Mouse (Mus musculus): ENCODE results near the gene Clec16a.

Gene Clec16a

DNA sequence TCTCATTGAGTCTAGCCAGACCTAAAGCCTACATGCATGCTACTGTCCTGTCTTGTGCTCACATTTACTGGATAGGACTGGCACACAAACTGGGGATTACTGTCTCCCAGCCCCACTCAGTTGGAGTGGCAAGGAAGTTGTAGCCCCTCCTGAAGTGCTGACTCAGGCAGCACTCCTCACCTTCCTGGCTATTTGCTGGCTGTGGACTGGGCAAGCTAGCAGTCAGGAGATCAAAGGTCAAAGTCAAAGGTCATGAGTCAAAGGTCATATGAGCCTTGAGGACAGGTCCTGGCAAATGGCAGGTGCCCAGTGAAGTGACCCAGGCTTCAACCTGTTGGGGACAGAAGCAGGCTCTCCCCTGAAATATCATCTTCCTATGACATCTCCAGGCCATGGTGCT, 99.1 kb downstream of the Clec16a start:
- no peak for DNase-seq (ENCODE audit: low read depth)

DNA sequence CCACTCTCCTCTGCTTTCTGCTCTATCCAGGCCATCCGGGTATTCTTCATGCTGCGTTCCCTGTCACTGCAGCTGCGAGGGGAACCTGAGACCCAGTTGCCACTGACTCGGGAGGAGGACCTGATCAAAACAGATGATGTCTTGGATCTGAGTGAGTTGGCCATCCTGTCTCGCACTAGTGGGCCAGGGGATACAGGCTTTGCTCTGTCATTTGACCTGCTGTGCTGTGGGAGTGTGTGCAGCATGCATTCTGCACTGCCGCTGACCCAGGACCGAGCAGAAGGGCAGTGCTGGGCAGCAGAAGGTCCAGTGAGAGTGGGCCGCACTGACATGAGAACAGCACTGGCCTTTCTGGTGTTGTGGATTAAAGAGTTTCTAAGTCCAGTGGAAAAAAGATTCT, 99.6 kb downstream of the Clec16a start:
- no peak for DNase-seq (ENCODE audit: low read depth)

DNA sequence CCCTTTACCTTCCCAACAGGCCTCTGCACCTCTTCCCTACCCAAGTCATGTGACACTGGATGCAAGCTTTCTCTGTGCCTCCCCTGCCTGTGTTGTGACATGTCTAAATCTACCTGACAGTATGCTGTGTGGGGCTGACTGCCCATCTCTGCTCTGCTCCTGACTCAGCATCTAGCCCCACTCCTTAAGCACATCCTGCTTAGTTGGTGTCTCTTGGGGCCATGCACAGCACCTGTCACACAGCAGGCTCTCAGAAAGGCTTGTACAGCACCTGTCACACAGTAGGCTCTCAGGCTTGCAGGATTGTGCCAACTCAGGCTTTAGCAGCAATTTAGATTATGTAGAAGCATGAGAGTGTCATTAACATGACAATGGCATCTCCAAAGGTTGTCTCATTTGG, 106.7 kb downstream of the Clec16a start:
- no peak for DNase-seq (ENCODE audit: low read depth)

DNA sequence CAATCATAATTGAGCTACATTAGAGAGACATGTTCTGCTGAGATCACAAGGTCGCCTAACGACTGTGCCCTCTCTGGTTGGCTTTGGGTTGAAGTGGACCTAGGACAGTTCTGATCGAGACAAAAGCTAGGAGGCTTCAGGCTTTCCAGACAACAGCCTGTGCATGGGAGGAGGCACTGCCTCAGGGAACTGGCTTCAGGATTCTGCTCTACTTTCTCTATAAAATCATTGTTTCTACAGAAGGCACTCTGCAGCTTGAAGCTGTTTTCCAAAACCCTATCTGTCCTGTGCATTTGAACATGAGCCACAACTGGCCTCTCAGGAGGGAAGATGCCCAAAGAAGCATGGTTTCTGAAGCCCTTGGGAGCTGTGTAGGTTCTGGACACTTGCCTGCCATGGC, 107.8 kb downstream of the Clec16a start:
- no peak for DNase-seq (ENCODE audit: low read depth)

DNA sequence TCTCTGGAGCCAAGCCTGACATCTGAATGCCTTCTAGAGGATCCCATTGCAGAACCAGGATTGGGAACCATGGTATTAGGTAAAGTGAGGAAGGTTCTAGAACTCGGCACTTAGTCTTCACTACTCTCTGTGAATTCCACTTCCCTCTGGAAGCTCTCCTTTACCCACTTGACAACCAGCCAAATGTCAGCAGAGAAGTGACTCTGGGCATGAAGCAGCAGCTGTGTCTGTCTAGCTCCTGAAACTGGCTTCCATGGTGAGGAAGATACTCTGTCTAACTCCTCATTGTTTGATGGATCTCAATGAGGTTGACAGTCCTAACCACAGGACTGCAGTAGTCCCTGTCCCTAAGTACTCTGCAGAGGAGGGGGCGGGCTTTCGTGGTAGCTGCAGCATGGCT, 110.1 kb downstream of the Clec16a start:
- DNase-seq (ENCODE audit: low read depth), result no peak

DNA sequence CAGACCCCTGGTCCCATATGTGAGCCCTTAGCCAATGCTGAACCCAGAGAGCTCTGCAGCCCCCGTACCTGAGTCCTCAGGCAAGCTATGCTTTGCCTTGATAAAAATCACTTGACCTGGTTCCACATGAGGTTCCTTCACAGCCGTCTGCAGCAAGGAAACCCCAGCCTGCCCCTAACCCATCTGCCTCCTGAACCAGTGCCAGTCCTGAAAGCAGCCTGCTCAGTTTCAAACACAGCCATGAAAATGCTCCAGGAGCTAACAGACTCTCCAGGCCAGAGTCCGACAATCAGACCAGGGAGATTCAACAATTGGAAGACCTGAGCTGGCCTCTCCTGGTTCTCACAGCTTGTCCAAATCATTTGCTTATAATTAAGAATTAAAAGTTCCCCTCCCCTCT, 110.8 kb downstream of the Clec16a start:
- DNase-seq (ENCODE audit: low read depth), result no peak

DNA sequence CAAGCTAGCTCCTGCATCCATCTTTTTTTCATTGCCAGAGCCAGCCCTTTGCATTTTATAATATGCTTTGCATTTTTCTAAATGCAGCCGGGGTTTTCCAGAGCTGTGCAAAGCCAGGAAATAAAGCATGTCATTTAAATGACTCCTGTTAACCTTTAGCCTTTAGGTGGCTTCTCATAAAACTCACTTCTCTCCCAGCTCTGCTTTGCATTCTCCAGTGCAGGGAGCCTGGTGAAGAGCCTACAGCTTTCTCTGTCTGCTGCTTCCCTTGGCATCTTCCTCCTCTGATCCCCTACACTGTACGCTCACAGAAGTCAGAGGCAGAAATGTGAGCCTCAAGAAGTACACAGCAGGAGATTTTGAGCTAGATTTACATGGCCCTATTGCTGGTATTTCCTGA, 111.3 kb downstream of the Clec16a start:
- no peak for DNase-seq (ENCODE audit: low read depth)

DNA sequence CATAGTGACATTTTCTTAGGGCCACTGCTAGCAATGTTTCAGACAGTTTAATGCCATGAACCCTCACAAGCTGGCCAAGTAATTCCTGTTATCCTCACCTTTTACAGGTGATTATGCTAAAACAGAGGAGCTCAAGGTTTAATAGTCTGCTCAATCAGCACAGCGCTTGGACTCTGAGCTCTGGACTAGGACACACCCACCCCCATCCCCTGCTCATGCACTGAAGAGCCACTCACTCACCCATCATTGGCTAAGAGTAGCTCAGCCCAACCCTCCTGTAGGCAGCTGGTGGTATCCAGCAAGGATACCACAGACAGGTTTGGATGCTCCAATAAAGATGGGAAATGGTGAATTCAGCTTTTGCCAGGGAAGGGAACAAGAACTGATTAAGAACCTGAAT, 111.8 kb downstream of the Clec16a start:
- no peak for DNase-seq (ENCODE audit: low read depth)

DNA sequence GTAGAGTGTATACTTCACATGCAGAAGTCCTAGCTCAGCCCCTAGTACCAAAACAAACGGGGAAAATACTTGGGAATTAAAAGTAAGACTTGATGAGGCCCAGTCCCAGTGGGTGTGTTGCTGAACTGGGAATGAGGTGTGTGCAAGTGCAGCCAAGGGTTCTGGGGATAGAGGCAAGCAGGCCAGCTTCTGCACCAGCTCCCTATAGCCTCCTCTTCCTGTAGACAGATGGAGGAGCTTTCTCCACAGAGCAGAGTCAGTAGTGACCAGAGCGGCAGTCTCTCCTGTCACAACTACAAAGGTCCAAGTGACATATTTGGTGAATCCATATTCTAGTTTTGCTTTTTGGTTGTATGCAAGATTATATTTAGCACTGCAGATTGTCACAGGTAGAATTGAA, 114.1 kb downstream of the Clec16a start:
- no peak for DNase-seq (ENCODE audit: low read depth)

DNA sequence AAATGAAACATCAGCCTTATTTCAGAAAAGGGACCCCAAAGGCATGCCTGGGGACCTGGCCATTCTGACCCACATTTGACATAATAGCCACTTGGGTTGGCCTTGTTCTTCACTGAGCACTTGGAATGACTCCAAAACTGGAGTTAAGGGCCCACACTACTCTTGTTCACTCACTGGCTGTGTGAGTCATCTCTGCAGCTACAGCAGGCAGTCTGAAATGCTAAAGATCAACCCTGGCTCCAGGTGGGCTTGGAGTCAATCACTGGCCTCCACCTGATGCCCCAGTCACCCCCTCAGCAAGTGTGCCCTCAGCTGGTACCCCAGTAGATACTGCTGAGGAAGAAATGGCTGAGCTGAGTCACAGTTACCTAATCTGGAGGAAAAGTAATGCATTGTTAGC, 115.4 kb downstream of the Clec16a start:
- DNase-seq (ENCODE audit: low read depth), result peak; percentile 81

DNA sequence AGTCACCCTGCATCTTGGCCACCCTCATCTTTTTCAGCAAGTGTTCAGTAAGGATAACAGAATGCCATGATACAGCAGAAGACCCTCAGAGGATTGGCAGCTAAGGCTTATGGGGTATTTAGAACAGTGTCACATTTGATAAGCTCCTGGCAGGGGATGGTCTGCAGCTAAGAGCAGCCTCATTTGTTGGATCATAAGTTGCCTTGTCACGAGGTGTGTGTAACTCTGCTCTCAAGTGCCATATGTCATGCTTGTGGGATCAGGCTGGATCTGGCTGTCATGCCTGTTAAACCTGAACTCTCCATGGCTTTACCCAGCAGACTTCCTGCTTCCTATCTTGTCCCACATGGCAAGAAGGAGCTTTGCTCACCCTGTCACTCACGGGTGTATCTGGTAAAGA, 116.2 kb downstream of the Clec16a start:
- DNase-seq (ENCODE audit: low read depth), result no peak

DNA sequence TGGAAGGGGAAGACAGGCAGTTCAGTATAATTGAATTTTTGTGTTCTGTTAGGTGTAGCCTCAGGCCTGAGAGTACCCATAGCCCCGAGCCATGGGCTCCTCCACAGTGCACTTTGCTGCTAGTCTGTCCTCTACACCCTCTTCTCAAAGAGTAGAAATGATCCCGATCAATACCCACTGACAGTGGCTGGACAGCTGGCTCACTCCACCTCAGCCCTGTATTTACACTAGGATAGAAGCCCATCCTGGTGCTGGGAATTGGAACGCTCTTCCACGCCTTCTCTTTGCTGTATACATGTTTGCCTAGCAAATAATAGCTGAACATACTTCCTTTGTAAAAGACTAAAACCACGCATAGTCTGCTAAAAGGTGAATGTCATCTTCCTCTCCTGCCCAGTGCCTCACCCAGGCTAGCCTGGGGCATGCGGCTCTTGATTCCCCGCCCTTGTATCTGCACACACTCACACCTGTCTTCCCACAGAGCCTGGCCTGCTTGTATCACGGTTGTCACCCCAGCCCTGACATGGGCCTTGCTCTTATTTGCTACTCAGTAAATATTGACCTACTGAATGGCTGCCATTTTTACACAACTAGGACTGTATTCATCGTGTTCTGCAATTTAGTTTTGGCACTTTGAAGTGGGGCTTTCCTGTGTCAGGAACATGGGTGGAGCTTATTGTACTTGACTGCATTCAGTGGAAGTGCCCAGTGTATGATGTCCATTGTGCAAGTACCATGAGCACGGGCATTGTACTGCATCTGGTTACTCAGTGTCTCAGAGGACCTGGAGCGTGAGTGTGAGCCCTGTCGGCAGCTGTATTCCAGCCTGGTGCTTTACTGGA, 119.0 kb downstream of the Clec16a start:
- peak; percentile 52 for DNase-seq (ENCODE audit: low read depth)

DNA sequence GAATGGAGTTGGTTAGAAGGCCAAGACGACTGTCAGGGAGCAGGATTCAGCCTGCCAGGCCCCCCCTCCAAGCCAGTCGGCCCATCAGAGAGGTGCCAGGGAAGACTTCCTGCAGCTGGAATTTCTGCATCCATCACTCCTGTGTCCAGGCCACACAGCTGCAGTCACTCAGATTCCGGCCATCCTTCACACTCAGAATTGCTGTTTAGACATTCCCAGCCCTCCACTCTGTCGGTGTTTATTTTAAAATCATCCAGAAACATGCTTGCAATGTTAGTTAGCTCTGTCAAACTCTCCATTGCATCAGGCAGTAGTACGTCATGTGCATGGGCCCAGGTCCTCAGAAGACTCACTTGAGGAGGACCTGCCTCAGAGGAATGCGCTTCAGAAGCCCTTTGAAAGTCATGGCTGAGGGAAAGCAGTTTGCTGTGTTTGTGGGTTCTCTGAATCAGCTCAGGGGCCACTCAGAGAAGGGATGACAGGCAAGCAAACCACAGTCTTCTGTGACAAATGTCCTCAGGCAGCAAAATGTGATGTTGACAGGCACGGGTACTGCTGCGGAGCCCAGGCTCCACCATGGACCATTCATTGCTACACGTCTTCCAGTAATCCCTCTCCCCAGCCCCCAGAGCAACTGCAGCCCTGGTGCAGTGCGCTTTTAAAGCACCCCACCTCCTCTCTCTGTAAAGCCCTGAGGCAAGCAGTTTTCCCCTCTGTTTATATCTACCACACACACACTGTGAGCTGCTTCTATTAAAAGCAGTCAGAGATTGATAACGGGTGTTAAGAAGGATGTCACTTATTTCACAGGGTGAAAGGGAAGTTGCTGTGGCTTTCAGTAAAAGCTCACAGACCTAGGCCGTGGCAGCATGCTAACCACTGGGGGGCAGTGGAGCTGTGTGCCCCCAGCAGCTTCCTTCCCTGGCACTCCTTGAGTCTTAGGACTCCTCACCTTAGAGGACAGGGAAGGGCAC, 120.1 kb downstream of the Clec16a start:
- peak; percentile 81 for DNase-seq (ENCODE audit: low read depth)

DNA sequence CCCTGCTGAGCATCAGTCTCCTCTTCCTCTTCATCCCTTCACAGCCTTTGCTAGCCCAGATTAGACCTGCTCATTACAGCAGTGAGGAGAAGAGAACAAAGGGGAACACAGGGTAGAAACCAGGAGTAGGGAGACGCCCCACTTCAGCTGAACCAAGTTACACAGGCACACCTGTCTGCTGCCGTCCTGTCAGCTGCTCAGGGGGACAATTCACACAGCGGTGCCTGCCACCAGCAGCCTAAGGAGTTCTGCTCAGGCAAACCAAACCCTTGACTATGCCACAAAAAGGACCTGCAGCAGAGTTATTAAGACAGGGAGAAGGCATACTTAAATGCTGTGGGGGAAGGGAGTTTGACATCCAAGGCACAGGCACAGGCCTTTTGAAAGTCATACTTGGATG, 121.6 kb downstream of the Clec16a start:
- DNase-seq (ENCODE audit: low read depth), result no peak

DNA sequence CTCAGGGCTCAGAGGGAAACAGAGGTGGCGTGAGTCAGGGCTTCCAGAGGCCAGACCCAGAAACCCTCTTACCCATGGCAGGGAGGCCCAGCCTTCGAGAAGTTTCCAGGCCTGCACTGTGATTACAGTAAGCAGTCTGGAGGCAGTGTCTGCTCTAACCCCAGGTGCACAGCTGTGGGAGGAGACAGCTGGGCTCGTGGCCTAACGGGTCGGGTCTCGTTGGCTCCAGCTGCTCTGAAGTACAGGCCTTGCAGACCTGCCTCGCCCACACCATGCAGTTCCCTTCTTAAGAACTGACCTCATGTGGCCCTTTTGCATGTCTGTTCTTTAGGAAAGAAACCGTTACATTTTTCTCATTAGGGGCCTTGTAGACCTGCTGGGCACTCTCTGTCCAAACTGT, 123.3 kb downstream of the Clec16a start:
- DNase-seq (ENCODE audit: low read depth), result no peak

DNA sequence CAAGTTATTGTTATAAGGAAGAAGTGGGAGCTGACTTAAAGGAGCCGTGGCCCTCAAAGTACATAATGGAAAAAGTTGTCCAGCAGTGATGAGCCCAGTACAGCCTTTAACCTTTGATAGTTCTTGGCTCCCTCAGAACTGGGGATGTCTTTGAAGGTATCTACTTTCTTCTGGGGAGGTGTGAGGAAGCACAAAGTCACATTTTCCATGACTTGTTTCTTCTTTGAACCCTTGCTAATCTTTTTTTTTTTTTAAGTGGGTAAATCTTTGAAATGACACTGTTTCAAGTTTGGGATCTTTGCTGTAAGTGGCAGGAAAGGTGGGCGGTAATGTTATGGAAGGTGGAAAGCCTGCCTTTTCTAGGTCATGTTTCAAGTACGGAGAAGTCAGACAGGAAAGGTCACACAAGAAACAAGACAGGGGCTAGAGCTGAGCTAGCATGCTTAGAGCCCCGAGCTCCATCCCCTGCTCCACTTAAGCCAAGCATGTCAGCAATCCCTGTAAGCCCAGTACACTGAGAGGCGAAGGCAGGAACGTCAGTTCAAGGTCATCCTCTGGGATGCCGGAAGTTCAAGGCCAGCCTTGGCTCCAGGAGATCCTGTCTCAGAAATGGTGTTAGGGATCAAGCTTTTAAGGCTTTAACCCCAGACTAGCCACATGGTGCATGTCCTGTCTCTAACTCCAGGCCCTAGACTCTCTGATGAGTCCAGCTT, 124.0 kb downstream of the Clec16a start:
- DNase-seq (ENCODE audit: low read depth), result no peak

DNA sequence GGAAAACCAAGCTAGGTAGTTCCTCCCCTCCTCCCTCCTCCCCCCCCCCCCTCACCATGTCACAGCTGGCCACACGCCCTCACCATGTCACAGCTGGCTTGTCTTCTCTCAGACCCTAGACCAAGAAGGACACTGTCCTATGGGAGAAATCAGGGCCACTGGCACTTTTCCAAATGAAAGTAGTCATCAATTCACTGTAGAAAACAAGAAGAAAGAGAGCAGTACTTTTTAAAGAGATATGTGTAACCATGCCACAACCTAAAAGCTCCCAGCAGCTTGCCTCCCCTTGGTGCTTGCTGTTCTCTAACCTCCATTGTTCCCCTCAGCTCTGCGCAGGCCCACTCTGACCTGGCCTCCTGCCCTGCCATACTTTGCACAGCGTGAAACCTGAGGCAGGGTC, 124.8 kb downstream of the Clec16a start:
- DNase-seq (ENCODE audit: low read depth), result peak; percentile 45

DNA sequence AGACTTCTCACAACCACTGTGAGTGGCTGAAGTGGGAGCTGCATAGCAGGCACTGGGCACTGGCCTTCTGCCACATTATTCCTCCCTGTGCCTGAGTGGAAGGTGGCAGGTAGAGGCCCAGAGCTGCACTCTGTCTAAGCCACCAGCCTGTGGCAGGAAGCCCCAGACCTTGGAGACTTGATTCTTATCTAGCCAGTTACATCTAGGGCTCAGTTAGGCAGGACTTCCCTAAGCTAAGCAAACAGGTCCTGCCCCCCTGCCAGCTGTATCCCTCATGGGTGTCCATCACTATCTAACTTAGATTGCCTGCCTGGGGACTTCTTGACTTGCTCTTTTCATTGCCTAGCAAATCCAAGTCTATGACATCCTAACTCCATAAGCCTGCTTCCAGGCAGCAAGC, 127.4 kb downstream of the Clec16a start:
- no peak for DNase-seq (ENCODE audit: low read depth)

DNA sequence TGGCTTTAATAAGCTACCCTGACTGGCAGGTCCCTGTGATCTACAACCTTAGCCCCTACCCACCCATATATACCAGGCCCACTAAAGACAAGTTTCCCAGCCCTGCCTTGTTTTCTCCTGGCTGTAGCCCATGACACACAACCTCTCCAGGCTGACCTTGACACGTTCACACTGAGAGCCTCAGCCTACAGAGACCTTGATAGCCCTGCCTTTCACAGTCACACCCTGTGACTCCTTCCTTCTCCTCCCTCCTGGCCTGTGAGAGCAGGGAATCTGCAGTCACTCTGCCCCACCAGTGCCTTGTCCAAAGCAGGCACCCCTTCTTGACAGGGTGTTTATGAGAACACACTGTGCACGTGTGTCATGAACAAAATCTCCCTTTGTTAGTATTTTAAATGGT, 128.9 kb downstream of the Clec16a start:
- DNase-seq (ENCODE audit: low read depth), result no peak

DNA sequence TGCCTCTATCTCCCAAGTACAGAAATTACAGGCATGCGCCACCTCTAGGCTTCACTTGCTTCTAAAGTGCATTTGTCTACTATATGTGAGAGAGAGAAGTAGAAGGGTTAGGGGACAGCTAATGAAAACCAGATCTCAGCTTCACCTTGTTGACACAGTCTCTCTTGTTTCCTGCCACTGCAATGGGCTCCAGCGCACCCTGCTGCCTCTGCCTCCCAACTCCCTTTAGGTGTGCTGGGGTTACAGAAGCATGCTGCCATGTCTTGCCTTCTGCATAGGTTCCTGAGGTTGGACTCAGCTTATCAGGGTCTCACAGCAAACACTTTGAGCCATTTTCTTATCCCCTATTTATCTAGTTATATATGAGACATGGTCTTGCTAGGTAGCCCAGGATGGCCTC, 129.8 kb downstream of the Clec16a start:
- no peak for DNase-seq (ENCODE audit: low read depth)

DNA sequence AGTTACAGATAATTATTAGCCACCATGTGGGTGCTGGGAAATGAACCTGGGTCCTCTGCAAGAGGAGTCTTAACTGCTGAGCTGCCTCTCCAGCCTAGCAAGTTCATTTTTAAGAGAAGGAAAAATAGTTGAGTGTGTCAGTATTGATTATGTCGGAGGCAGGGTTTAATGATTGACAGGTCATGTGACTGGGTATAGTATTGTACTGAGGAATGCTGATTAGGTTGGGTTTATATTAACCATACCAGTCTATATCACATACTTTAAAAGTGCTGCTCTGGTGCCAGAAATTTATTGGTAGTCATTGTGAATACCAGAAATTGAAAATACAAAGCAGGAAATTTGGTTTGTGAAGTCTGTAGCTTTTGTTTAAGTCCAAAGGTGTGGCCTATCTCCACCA, 130.5 kb downstream of the Clec16a start:
- no peak for DNase-seq (ENCODE audit: low read depth)

DNA sequence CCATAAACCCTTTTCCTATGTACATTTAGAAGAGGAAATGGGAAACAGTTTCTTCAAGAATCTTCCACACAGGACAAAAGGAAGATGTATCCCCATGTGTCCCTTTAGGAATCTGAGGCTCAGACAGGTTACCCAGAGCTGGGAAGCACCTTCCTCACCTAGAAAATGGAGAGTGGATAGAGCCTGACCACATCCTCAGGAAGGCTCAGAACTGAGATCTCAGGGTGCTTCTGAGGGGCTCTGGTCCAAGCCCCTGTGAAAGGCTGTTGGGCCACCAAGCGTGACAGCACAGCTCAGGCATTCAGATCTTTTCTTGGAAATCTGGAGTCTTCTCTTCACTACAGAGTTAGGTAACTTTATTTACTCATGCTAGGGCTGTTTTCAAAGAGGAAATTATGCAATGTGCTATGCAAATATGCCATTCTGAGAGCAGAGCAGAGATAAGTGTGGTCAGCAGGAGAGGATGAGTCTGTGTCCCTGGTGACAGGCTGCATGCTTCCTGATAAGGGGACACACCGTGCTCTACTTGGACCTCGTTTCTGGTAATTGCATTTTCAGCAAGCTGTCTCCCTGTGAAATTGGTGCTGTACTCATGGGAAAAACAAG, 131.4 kb downstream of the Clec16a start:
- no peak for DNase-seq (ENCODE audit: low read depth)

Data from NIH3T3 (cell line).